Mouse (Mus musculus) c-Kit-negative CD71-positive TER-119-positive erythroid progenitor cells, embryonic 14.5 days (primary cell): ENCODE results near the gene Plcd3.

Experiments
- DNase-seq: peaks from one replicate; pipeline ENCODE4 v3.0.0-alpha.2; 2013; ENCODE audit warnings: low read depth, low spot score

The Plcd3 gene

GRCm38 (mm10) chr11:103020713-103021335 lies 80.6 kb downstream of the Plcd3 start:
- DNase-seq = no peak
